Mouse (Mus musculus) liver, embryonic 15.5 days (tissue): ENCODE results near the gene Gm6096. TPM values are rescaled to one million over a fixed set of nuclear protein-coding genes. Genes with fewer than 3 reads are reported as not detected.

Experiments
- ATAC-seq: fragments of 200-750 bp; cut with Nextera tagmentation; 2 replicates; pipeline ENCODE4 v1.8.0; 2017; ENCODE audit warnings: moderate number of reproducible peaks, mild to moderate bottlenecking, moderate library complexity; ENCODE audit not compliant: insufficient read depth
- H3K27ac ChIP-seq: fragments of 300-500 bp; sonication (generic); replicated peaks from 2 replicates; pipeline ENCODE4 v1.5.1; 2015; ENCODE audit warnings: mild to moderate bottlenecking, inconsistent platforms
- H3K27me3 ChIP-seq: fragments of 300-500 bp; sonication (generic); 2 replicates; pipeline ENCODE4 v1.6.1; 2015; ENCODE audit warnings: mild to moderate bottlenecking, inconsistent platforms
- H3K36me3 ChIP-seq: fragments of 300-500 bp; sonication (generic); replicated peaks from 2 replicates; pipeline ENCODE4 v1.6.1; 2015; ENCODE audit warnings: moderate library complexity, mild to moderate bottlenecking, inconsistent platforms
- H3K4me1 ChIP-seq: fragments of 300-500 bp; sonication (generic); replicated peaks from 2 replicates; pipeline ENCODE4 v1.6.1; 2015; ENCODE audit warnings: inconsistent platforms
- H3K4me2 ChIP-seq: fragments of 300-500 bp; sonication (generic); 2 replicates; pipeline ENCODE4 v1.6.1; 2015; ENCODE audit warnings: moderate library complexity, mild to moderate bottlenecking, inconsistent platforms
- H3K4me3 ChIP-seq: fragments of 300-500 bp; sonication (generic); replicated peaks from 2 replicates; pipeline ENCODE4 v1.5.1; 2015; ENCODE audit warnings: mild to moderate bottlenecking, inconsistent platforms
- H3K9ac ChIP-seq: fragments of 300-500 bp; sonication (generic); 2 replicates; pipeline ENCODE4 v1.6.1; 2015; ENCODE audit warnings: moderate library complexity, mild to moderate bottlenecking, inconsistent platforms
- H3K9me3 ChIP-seq: fragments of 300-500 bp; sonication (generic); replicated peaks from 2 replicates; pipeline ENCODE4 v1.6.1; 2016; ENCODE audit warnings: inconsistent platforms
- WGBS: fragments of 180-500 bp; shearing (Covaris S2); methylation state at CpG from one replicate; pipeline ENCODE4 v1.1.7; 2015; ENCODE audit warnings: mixed read lengths; ENCODE audit not compliant: insufficient replicate concordance; 5-methylcytosine and 5-hydroxymethylcytosine counted together
- polyA plus RNA-seq: library from polyadenylated mRNA; unstranded; fragments of >200 nt; fragmentation: Nextera tagmentation; extraction: Ambion mirVana; gene quantifications from 2 replicates; pipeline ENCODE4 v1.2.1, GENCODE M21; 2015

Gm6096 gene
- polyA plus RNA-seq, 1 experiment from 2014 or later: not detected

GRCm38 (mm10) chr7:34235602-34236001, 15.2 kb upstream of the Gm6096 start:
- WGBS: 76% methylated on average over 5 of the region's 5 CpGs
- H3K4me1 ChIP-seq: peaks cover 49% of the 10 kb centered on the region
- H3K27me3 ChIP-seq: no peaks in the 10 kb centered on the region
- peaks cover 46% of the 10 kb centered on the region for H3K36me3 ChIP-seq
- H3K4me3 ChIP-seq: no peak overlapping the region
- no peak overlapping the region for H3K9ac ChIP-seq
- no peaks in the 10 kb centered on the region for H3K9me3 ChIP-seq
- no peak for ATAC-seq
- no peak overlapping the region for H3K27ac ChIP-seq
- H3K4me2 ChIP-seq: no peak overlapping the region

DNA sequence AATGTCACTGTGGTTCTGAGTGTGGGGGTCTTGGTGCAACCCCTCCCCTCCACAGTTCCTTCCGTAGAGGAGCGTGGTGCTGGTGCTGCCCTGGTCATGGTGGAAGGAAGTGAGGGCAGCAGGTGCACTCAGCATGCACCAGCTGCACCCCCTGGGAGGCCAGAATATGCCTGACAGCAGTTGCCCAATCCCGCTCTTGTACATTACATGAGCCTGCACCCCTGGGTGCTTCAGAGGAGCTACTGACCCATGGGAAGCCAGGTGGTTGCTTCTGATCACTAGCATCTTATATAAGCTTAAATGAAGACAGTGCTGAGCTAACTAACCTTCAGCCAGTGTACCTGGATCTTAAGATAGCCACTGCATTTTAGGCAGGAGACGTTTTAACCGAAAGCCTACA, 12.8 kb upstream of the Gm6096 start:
- Histone ChIP-seq H3K27ac (no peak overlapping the region), H3K4me1 (peaks cover 27% of the 10 kb centered on the region), H3K36me3 (peaks cover 67% of the 10 kb centered on the region), H3K27me3 (no peaks in the 10 kb centered on the region), H3K4me2 (no peak overlapping the region), H3K9ac (no peak overlapping the region), H3K4me3 (no peak overlapping the region), H3K9me3 (no peaks in the 10 kb centered on the region)
- WGBS: 82% methylated on average over 5 of the region's 5 CpGs
- ATAC-seq: no peak

- WGBS: 93% methylated on average over 11 of the region's 11 CpGs
- H3K36me3 ChIP-seq: peaks cover 87% of the 10 kb centered on the region
- H3K27ac ChIP-seq: no peak overlapping the region
- H3K4me1 ChIP-seq: 0 out of 2 replicates have a peak, but pooled peaks cover 1% of the 10 kb centered on the region
- H3K4me2 ChIP-seq: no peak overlapping the region
- H3K9me3 ChIP-seq: no peaks in the 10 kb centered on the region
- H3K4me3 ChIP-seq: no peak overlapping the region
- H3K9ac ChIP-seq: no peak overlapping the region
- H3K27me3 ChIP-seq: no peaks in the 10 kb centered on the region
- ATAC-seq: no peak
Measured at GRCm38 (mm10) chr7:34242176-34242575, 8.7 kb upstream of the Gm6096 start.

- WGBS: 78% methylated on average over 3 of the region's 3 CpGs
- Histone ChIP-seq H3K9me3 (no peaks in the 10 kb centered on the region), H3K36me3 (peaks cover 90% of the 10 kb centered on the region), H3K4me1 (no peaks in the 10 kb centered on the region), H3K27me3 (no peaks in the 10 kb centered on the region), H3K27ac (no peak overlapping the region), H3K4me2 (no peak overlapping the region), H3K4me3 (no peak overlapping the region), H3K9ac (no peak overlapping the region)
- ATAC-seq: no peak
Measured at GRCm38 (mm10) chr7:34246870-34247499, 3.9 kb upstream of the Gm6096 start.

DNA sequence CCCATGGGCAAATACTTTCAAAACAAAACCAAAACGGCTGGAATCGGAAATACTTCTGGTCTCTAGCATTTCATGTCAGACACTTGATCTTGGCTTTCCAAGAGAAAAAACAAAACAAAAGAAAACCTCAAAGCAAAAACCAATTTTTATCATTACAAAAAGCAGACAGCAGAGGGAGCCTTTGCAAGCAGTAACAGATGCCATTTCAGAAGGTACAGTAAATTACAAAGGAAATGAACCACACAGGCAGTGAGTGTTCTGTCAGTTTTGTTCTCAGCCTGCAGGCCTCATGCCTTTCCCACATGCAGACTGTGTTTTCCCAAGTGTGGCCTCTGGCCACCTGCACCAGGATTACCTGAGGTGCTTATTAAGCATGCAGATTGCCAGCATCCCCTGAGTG, 1.2 kb downstream of the Gm6096 start:
- Histone ChIP-seq H3K4me3 (no peak overlapping the region), H3K9me3 (no peaks in the 10 kb centered on the region), H3K27me3 (no peaks in the 10 kb centered on the region), H3K36me3 (peaks cover 90% of the 10 kb centered on the region), H3K27ac (no peak overlapping the region), H3K4me1 (no peaks in the 10 kb centered on the region), H3K9ac (no peak overlapping the region), H3K4me2 (no peak overlapping the region)
- ATAC-seq: no peak
- 68% methylated on average over 2 of the region's 2 CpGs for WGBS

DNA sequence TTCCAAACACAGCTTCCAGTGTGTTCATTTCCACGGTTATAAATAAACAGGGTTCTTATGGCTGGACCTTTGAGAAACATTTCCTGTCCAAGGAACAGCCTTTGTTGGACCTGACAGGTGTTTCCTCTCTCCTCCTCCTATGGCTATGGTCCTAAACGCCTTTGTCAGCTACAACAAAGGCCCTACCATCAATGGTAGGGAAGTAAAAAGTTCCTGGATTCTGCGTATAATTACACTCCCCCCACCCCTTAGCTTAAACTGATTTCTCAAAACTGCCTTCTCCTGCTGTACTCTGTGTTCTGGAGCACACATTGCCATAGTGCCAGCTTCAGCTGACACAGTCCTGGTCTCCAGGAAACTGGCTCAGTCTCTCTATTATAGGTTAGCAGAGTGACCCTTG, 4.3 kb downstream of the Gm6096 start:
- peaks cover 90% of the 10 kb centered on the region for H3K36me3 ChIP-seq
- ATAC-seq: no peak
- no peaks in the 10 kb centered on the region for H3K4me1 ChIP-seq
- 64% methylated on average over 3 of the region's 3 CpGs for WGBS
- H3K9me3 ChIP-seq: no peaks in the 10 kb centered on the region
- H3K27ac ChIP-seq: no peak overlapping the region
- no peak overlapping the region for H3K9ac ChIP-seq
- no peak overlapping the region for H3K4me3 ChIP-seq
- no peak overlapping the region for H3K4me2 ChIP-seq
- no peaks in the 10 kb centered on the region for H3K27me3 ChIP-seq

GRCm38 (mm10) chr7:34255916-34256315, 5.1 kb downstream of the Gm6096 start:
- no peaks in the 10 kb centered on the region for H3K4me1 ChIP-seq
- H3K36me3 ChIP-seq: peaks cover 88% of the 10 kb centered on the region
- H3K9me3 ChIP-seq: no peaks in the 10 kb centered on the region
- ATAC-seq: no peak
- H3K4me3 ChIP-seq: no peak overlapping the region
- H3K27ac ChIP-seq: no peak overlapping the region
- H3K27me3 ChIP-seq: no peaks in the 10 kb centered on the region
- WGBS: 86% methylated on average over 1 of the region's 1 CpGs
- H3K9ac ChIP-seq: no peak overlapping the region
- H3K4me2 ChIP-seq: no peak overlapping the region

- WGBS: 58% methylated on average over 9 of the region's 9 CpGs
- no peak overlapping the region for H3K9ac ChIP-seq
- H3K4me3 ChIP-seq: no peak overlapping the region
- no peak overlapping the region for H3K4me2 ChIP-seq
- H3K9me3 ChIP-seq: no peaks in the 10 kb centered on the region
- no peaks in the 10 kb centered on the region for H3K27me3 ChIP-seq
- H3K4me1 ChIP-seq: no peaks in the 10 kb centered on the region
- no peak for ATAC-seq
- H3K27ac ChIP-seq: no peak overlapping the region
- peaks cover 87% of the 10 kb centered on the region for H3K36me3 ChIP-seq
Measured at GRCm38 (mm10) chr7:34257279-34257678, 6.4 kb downstream of the Gm6096 start.

DNA sequence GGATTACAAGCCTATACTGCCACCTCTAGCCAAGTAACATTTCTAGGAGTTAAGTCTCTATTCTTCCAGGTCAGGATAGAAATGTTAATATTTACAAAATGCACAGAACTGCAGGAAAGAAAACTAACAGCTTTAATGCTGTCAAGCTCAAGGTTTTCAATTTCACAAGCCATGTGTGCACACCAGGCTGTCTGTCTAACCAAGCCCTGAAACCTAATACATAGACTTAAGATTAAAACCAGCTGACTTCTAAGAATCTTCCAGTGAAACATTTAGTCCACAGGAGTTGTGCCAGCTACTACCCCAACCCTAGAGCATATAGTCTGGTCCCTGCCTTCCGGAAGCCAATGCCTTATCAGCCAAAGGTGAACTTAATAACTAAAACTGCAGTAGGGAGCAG, 7.6 kb downstream of the Gm6096 start:
- H3K27ac ChIP-seq: no peak overlapping the region
- ATAC-seq: no peak

DNA sequence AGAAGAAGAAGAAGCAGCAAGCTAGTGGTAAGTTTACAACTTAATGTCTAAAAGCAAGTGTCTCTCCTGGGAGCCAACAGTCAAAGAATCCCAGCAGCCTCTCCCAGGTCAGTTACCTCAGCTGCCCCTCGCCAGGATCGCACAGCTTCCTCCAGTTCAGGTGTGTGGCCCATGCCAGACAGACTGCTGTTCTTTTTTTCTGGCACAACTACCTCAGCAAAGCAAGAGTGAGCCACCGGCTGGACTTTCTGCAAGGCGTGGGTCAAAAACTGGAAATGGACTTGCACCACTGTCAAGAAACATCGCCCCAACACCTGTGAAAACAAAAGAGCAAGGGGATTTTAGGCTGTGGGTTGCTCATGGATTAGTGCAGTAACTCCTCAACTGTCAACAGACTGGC, 12.6 kb downstream of the Gm6096 start:
- no peak for ATAC-seq
- no peaks in the 10 kb centered on the region for H3K27me3 ChIP-seq

More for the DNA sequence above, 7.6 kb downstream of the Gm6096 start:
- Histone ChIP-seq H3K4me2 (no peak overlapping the region), H3K27me3 (no peaks in the 10 kb centered on the region), H3K4me3 (no peak overlapping the region), H3K9ac (no peak overlapping the region), H3K36me3 (peaks cover 87% of the 10 kb centered on the region), H3K4me1 (no peaks in the 10 kb centered on the region), H3K9me3 (no peaks in the 10 kb centered on the region)
- 73% methylated on average over 1 of the region's 1 CpGs for WGBS

GRCm38 (mm10) chr7:34265876-34266346, 15.1 kb downstream of the Gm6096 start:
- no peak overlapping the region for H3K27ac ChIP-seq
- 37% methylated on average over 5 of the region's 5 CpGs for WGBS
- ATAC-seq: peak; percentile 56; the same call in 1 of the 2 replicates

More for the DNA sequence above, 12.6 kb downstream of the Gm6096 start:
- Histone ChIP-seq H3K9ac (no peak overlapping the region), H3K9me3 (no peaks in the 10 kb centered on the region), H3K4me1 (peaks cover 19% of the 10 kb centered on the region), H3K4me2 (no peak overlapping the region), H3K27ac (no peak overlapping the region), H3K36me3 (peaks cover 45% of the 10 kb centered on the region), H3K4me3 (no peak overlapping the region)
- WGBS: 86% methylated on average over 5 of the region's 5 CpGs

DNA sequence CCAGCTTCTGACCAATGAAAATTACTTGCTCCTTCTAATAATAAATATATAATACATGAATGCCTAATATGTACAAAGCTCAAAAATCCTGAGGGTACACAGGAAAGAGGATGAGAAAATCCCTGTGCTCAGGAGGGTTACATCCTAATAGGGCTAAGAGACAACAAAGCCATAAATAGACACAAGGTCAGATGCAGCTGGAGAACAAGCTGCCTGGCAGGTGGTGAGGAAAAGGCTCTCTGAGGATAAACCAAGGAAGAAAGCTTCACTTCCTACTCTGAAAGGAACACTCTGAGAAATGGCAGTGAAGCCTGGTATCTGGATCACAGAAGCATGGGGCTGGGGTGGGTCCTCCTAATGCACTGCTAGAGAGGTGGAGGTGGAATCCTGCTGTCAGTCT, 15.6 kb downstream of the Gm6096 start:
- H3K27me3 ChIP-seq: no peaks in the 10 kb centered on the region
- no peaks in the 10 kb centered on the region for H3K9me3 ChIP-seq
- H3K4me2 ChIP-seq: no peak overlapping the region
- H3K9ac ChIP-seq: no peak overlapping the region
- ATAC-seq: no peak
- peaks cover 22% of the 10 kb centered on the region for H3K36me3 ChIP-seq
- H3K4me3 ChIP-seq: no peak overlapping the region
- peaks cover 19% of the 10 kb centered on the region for H3K4me1 ChIP-seq
- H3K27ac ChIP-seq: no peak overlapping the region

More at GRCm38 (mm10) chr7:34265876-34266346, 15.1 kb downstream of the Gm6096 start:
- Histone ChIP-seq H3K27me3 (no peaks in the 10 kb centered on the region), H3K9me3 (no peaks in the 10 kb centered on the region), H3K9ac (no peak overlapping the region), H3K4me2 (no peak overlapping the region), H3K4me3 (no peak overlapping the region), H3K36me3 (peaks cover 26% of the 10 kb centered on the region), H3K4me1 (peaks cover 19% of the 10 kb centered on the region)
